Mouse (Mus musculus) hindbrain, embryonic 13.5 days (tissue): Measurements from ENCODE around the gene Ecsit. TPM values are rescaled to one million over a fixed set of nuclear protein-coding genes. Genes with fewer than 3 reads are reported as not detected.
A peak's percentile ranks its signal among the peaks of the same experiment; 100 is the strongest.

Experiments used
- ATAC-seq: fragments of 200-750 bp; cut with Nextera tagmentation; 2 replicates; pipeline ENCODE4 v1.8.0; 2017; ENCODE audit warnings: moderate TSS enrichment; ENCODE audit not compliant: low FRiP score
- H3K27ac ChIP-seq: fragments of 300-500 bp; sonication (generic); 2 replicates; pipeline ENCODE4 v1.5.1; 2015; ENCODE audit warnings: inconsistent platforms, mild to moderate bottlenecking, moderate library complexity
- H3K27me3 ChIP-seq: fragments of 300-500 bp; sonication (generic); 2 replicates; pipeline ENCODE4 v1.6.1; 2015; ENCODE audit warnings: mild to moderate bottlenecking, inconsistent platforms
- H3K36me3 ChIP-seq: fragments of 300-500 bp; sonication (generic); 2 replicates; pipeline ENCODE4 v1.6.1; 2015; ENCODE audit warnings: mild to moderate bottlenecking, inconsistent platforms
- H3K4me1 ChIP-seq: fragments of 300-500 bp; sonication (generic); replicated peaks from 2 replicates; pipeline ENCODE4 v1.6.1; 2015; ENCODE audit warnings: inconsistent platforms
- H3K4me2 ChIP-seq: fragments of 300-500 bp; sonication (generic); 2 replicates; pipeline ENCODE4 v1.6.1; 2015; ENCODE audit warnings: inconsistent platforms, mild to moderate bottlenecking, moderate library complexity
- H3K4me3 ChIP-seq: fragments of 300-500 bp; sonication (generic); 2 replicates; pipeline ENCODE4 v1.5.1; 2015; ENCODE audit warnings: mild to moderate bottlenecking, inconsistent platforms
- H3K9ac ChIP-seq: fragments of 300-500 bp; sonication (generic); 2 replicates; pipeline ENCODE4 v1.6.1; 2015; ENCODE audit warnings: mild to moderate bottlenecking, inconsistent platforms
- H3K9me3 ChIP-seq: fragments of 300-500 bp; sonication (generic); 2 replicates; pipeline ENCODE4 v1.6.1; 2016; ENCODE audit warnings: inconsistent platforms
- WGBS: fragments of 180-500 bp; shearing (Covaris S2); methylation state at CpG from one replicate; pipeline ENCODE4 v1.1.7; 2015; 5-methylcytosine and 5-hydroxymethylcytosine counted together
- polyA plus RNA-seq: library from polyadenylated mRNA; unstranded; fragments of >200 nt; fragmentation: Nextera tagmentation; extraction: Ambion mirVana; gene quantifications from 2 replicates; pipeline ENCODE4 v1.2.1, GENCODE M21; 2015

Ecsit gene
- polyA plus RNA-seq, 1 experiment from 2014 or later = 53.5 TPM

GRCm38 (mm10) chr9:22116740-22117426 lies 31.6 kb upstream of the Ecsit start, which contains the start of gene Elof1:
Gene Elof1 (minus strand): TSS chr9:22117172.
- under 1% methylated on average over 52 of the region's 52 CpGs for WGBS
- H3K9ac ChIP-seq = peak within 1 kb of the TSS; percentile 92
- H3K4me1 ChIP-seq = peaks cover 26% of the 10 kb centered on the region
- H3K27me3 ChIP-seq = peaks cover 10% of the 10 kb centered on the region; the same call in 1 of the 2 replicates
- H3K27ac ChIP-seq = peak within 1 kb of the TSS; percentile 80
- peak within 1 kb of the TSS; percentile 91 for H3K4me2 ChIP-seq
- ATAC-seq = peak; percentile 96
- peak within 1 kb of the TSS; percentile 94 for H3K4me3 ChIP-seq
- H3K9me3 ChIP-seq = no peaks in the 10 kb centered on the region
- peaks cover 22% of the 10 kb centered on the region for H3K36me3 ChIP-seq

- H3K4me1 ChIP-seq = peaks cover 26% of the 10 kb centered on the region
- H3K27ac ChIP-seq = peak overlapping the region; percentile 77
- H3K4me3 ChIP-seq = peak overlapping the region; percentile 94
- peaks cover 30% of the 10 kb centered on the region for H3K36me3 ChIP-seq
- H3K4me2 ChIP-seq = peak overlapping the region; percentile 91
- no peak for ATAC-seq
- peaks cover 9% of the 10 kb centered on the region; the same call in 1 of the 2 replicates for H3K27me3 ChIP-seq
- no peaks in the 10 kb centered on the region for H3K9me3 ChIP-seq
- WGBS = 13% methylated on average over 15 of the region's 15 CpGs
- peak overlapping the region; percentile 92 for H3K9ac ChIP-seq
Observed at GRCm38 (mm10) chr9:22116086-22116485, 30.8 kb upstream of the Ecsit start.

GRCm38 (mm10) chr9:22115635-22116034 lies 30.4 kb upstream of the Ecsit start:
- Histone ChIP-seq H3K4me3 (peak overlapping the region; percentile 94), H3K36me3 (peaks cover 35% of the 10 kb centered on the region), H3K4me2 (peak overlapping the region; percentile 91), H3K27ac (no peak overlapping the region), H3K9me3 (no peaks in the 10 kb centered on the region), H3K27me3 (peaks cover 9% of the 10 kb centered on the region; the same call in 1 of the 2 replicates), H3K9ac (peak overlapping the region; percentile 92), H3K4me1 (peaks cover 26% of the 10 kb centered on the region)
- WGBS = 85% methylated on average over 4 of the region's 4 CpGs
- ATAC-seq = no peak

GRCm38 (mm10) chr9:22108194-22108593 lies 23.0 kb upstream of the Ecsit start:
- H3K27me3 ChIP-seq = peaks cover 4% of the 10 kb centered on the region; the same call in 1 of the 2 replicates
- ATAC-seq = no peak
- H3K27ac ChIP-seq = no peak overlapping the region
- WGBS = 89% methylated on average over 9 of the region's 9 CpGs
- H3K9me3 ChIP-seq = no peaks in the 10 kb centered on the region
- no peak overlapping the region for H3K9ac ChIP-seq
- H3K4me1 ChIP-seq = no peaks in the 10 kb centered on the region
- peaks cover 48% of the 10 kb centered on the region for H3K36me3 ChIP-seq
- H3K4me3 ChIP-seq = no peak overlapping the region
- no peak overlapping the region for H3K4me2 ChIP-seq

- peaks cover 59% of the 10 kb centered on the region for H3K27me3 ChIP-seq
- no peak overlapping the region for H3K4me3 ChIP-seq
- H3K4me1 ChIP-seq = peaks cover 9% of the 10 kb centered on the region
- 6% methylated on average over 18 of the region's 18 CpGs for WGBS
- no peak overlapping the region for H3K27ac ChIP-seq
- no peaks in the 10 kb centered on the region for H3K9me3 ChIP-seq
- no peak overlapping the region for H3K4me2 ChIP-seq
- peak overlapping the region; percentile 29; the same call in 1 of the 2 replicates for H3K9ac ChIP-seq
- no peaks in the 10 kb centered on the region for H3K36me3 ChIP-seq
- ATAC-seq = no peak
Observed at GRCm38 (mm10) chr9:22099922-22100321, 14.7 kb upstream of the Ecsit start.

GRCm38 (mm10) chr9:22098993-22099696 lies 13.9 kb upstream of the Ecsit start, which contains the start of gene Cnn1:
Gene Cnn1 (plus strand): TSS chr9:22099216.
- Histone ChIP-seq H3K27ac (no peak within 1 kb of the TSS), H3K9me3 (no peaks in the 10 kb centered on the region), H3K9ac (peak within 1 kb of the TSS; percentile 29; the same call in 1 of the 2 replicates), H3K4me1 (peaks cover 9% of the 10 kb centered on the region), H3K27me3 (peaks cover 59% of the 10 kb centered on the region), H3K36me3 (no peaks in the 10 kb centered on the region), H3K4me3 (no peak within 1 kb of the TSS), H3K4me2 (no peak within 1 kb of the TSS)
- no peak for ATAC-seq
- 12% methylated on average over 14 of the region's 14 CpGs for WGBS

- H3K4me1 ChIP-seq = peaks cover 9% of the 10 kb centered on the region
- peak; percentile 68; the same call in 1 of the 2 replicates for ATAC-seq
- peaks cover 49% of the 10 kb centered on the region for H3K27me3 ChIP-seq
- H3K9me3 ChIP-seq = no peaks in the 10 kb centered on the region
- peak overlapping the region; percentile 68 for H3K4me2 ChIP-seq
- peak overlapping the region; percentile 35 for H3K4me3 ChIP-seq
- no peaks in the 10 kb centered on the region for H3K36me3 ChIP-seq
- peak overlapping the region; percentile 69 for H3K9ac ChIP-seq
- no peak overlapping the region for H3K27ac ChIP-seq
- 2% methylated on average over 24 of the region's 24 CpGs for WGBS
Observed at GRCm38 (mm10) chr9:22095854-22096307, 10.6 kb upstream of the Ecsit start.

- Histone ChIP-seq H3K4me2 (no peak overlapping the region), H3K36me3 (no peaks in the 10 kb centered on the region), H3K9ac (no peak overlapping the region), H3K4me3 (no peak overlapping the region), H3K27ac (no peak overlapping the region), H3K9me3 (no peaks in the 10 kb centered on the region), H3K27me3 (peaks cover 18% of the 10 kb centered on the region), H3K4me1 (peaks cover 5% of the 10 kb centered on the region)
- ATAC-seq = no peak
- WGBS = 94% methylated on average over 6 of the region's 6 CpGs
Observed at GRCm38 (mm10) chr9:22092746-22093145, 7.5 kb upstream of the Ecsit start.

- no peak for ATAC-seq
- no peaks in the 10 kb centered on the region for H3K36me3 ChIP-seq
- H3K4me1 ChIP-seq = peaks cover 10% of the 10 kb centered on the region
- no peak overlapping the region for H3K27ac ChIP-seq
- 89% methylated on average over 7 of the region's 7 CpGs for WGBS
- H3K9me3 ChIP-seq = no peaks in the 10 kb centered on the region
- H3K4me2 ChIP-seq = no peak overlapping the region
- H3K4me3 ChIP-seq = no peak overlapping the region
- H3K9ac ChIP-seq = no peak overlapping the region
- 0 out of 2 replicates have a peak, but pooled peaks cover 5% of the 10 kb centered on the region for H3K27me3 ChIP-seq
Observed at GRCm38 (mm10) chr9:22089986-22090385, 4.7 kb upstream of the Ecsit start.

GRCm38 (mm10) chr9:22089281-22089680 lies 4.0 kb upstream of the Ecsit start:
- Histone ChIP-seq H3K9me3 (no peaks in the 10 kb centered on the region), H3K27me3 (0 out of 2 replicates have a peak, but pooled peaks cover 5% of the 10 kb centered on the region), H3K4me2 (no peak overlapping the region), H3K9ac (no peak overlapping the region), H3K27ac (no peak overlapping the region), H3K4me3 (no peak overlapping the region), H3K4me1 (peaks cover 16% of the 10 kb centered on the region), H3K36me3 (no peaks in the 10 kb centered on the region)
- ATAC-seq = no peak
- 98% methylated on average over 7 of the region's 7 CpGs for WGBS

- Histone ChIP-seq H3K9ac (no peak overlapping the region), H3K4me3 (no peak overlapping the region), H3K27ac (no peak overlapping the region), H3K36me3 (no peaks in the 10 kb centered on the region), H3K4me1 (peaks cover 25% of the 10 kb centered on the region), H3K27me3 (no peaks in the 10 kb centered on the region), H3K9me3 (no peaks in the 10 kb centered on the region), H3K4me2 (no peak overlapping the region)
- ATAC-seq = no peak
- WGBS = 89% methylated on average over 2 of the region's 2 CpGs
Observed at GRCm38 (mm10) chr9:22087034-22087618, 1.9 kb upstream of the Ecsit start.

GRCm38 (mm10) chr9:22086012-22086411 lies 774 bp upstream of the Ecsit start:
- ATAC-seq = no peak
- Histone ChIP-seq H3K36me3 (no peaks in the 10 kb centered on the region), H3K4me1 (peaks cover 25% of the 10 kb centered on the region), H3K27me3 (no peaks in the 10 kb centered on the region), H3K27ac (peak overlapping the region; percentile 76; the same call in 1 of the 2 replicates), H3K4me2 (peak overlapping the region; percentile 77), H3K4me3 (peak overlapping the region; percentile 69), H3K9me3 (no peaks in the 10 kb centered on the region), H3K9ac (peak overlapping the region; percentile 75)
- 81% methylated on average over 6 of the region's 6 CpGs for WGBS
